Mouse (Mus musculus): ENCODE data around the gene Vsig2. TPM values are rescaled to one million over a fixed set of nuclear protein-coding genes. Genes with fewer than 3 reads are reported as not detected.

Gene Vsig2
- polyA plus RNA-seq, 1 experiment from 2014 or later = 2.8 TPM

- Histone ChIP-seq H3K9me3 (ENCODE audit: low read length) (no peaks in the 10 kb centered on the region), H3K27ac (ENCODE audit: low read length) (peak overlapping the region; percentile 87), H3K9ac (replicated peaks; ENCODE audit: low read length) (peak overlapping the region; percentile 56), H3K36me3 (ENCODE audit: insufficient read depth, low read length) (no peaks in the 10 kb centered on the region; the same call in none of the 2 replicates), H3K4me1 (ENCODE audit: insufficient read depth, low read length) (peaks cover 32% of the 10 kb centered on the region), H3K27me3 (ENCODE audit: insufficient read depth, low read length) (peaks cover 51% of the 10 kb centered on the region), H3K4me3 (ENCODE audit: low read length) (peak overlapping the region; percentile 41), H3K4me2 (replicated peaks; ENCODE audit: low read depth, low read length) (peak overlapping the region; percentile 56)
- peak; percentile 86 for ATAC-seq (ENCODE audit: low FRiP score, low TSS enrichment)
- whole genome bisulfite sequencing = 2% methylated on average over 31 of the region's 31 CpGs
Measured at GRCm38 (mm10) chr9:37530888-37531705, 8.0 kb upstream of the Vsig2 start.

- no peak overlapping the region for H3K9ac ChIP-seq (replicated peaks; ENCODE audit: low read length)
- H3K36me3 ChIP-seq (ENCODE audit: insufficient read depth, low read length) = no peaks in the 10 kb centered on the region; the same call in 1 of the 2 replicates
- no peak overlapping the region for H3K27ac ChIP-seq (ENCODE audit: low read length)
- H3K4me3 ChIP-seq (ENCODE audit: low read length) = no peak overlapping the region
- H3K4me2 ChIP-seq (replicated peaks; ENCODE audit: low read depth, low read length) = no peak overlapping the region
- no peak for ATAC-seq (ENCODE audit: low FRiP score, low TSS enrichment)
- no peaks in the 10 kb centered on the region for H3K9me3 ChIP-seq (ENCODE audit: low read length)
- peaks cover 2% of the 10 kb centered on the region; the same call in 1 of the 2 replicates for H3K27me3 ChIP-seq (ENCODE audit: insufficient read depth, low read length)
- 88% methylated on average over 4 of the region's 4 CpGs for WGBS
- H3K4me1 ChIP-seq (ENCODE audit: insufficient read depth, low read length) = no peaks in the 10 kb centered on the region
Measured at GRCm38 (mm10) chr9:37536851-37537250, 2.2 kb upstream of the Vsig2 start.

- H3K9me3 ChIP-seq (ENCODE audit: low read length) = no peaks in the 10 kb centered on the region
- H3K4me3 ChIP-seq (ENCODE audit: low read length) = no peak overlapping the region
- no peak overlapping the region for H3K9ac ChIP-seq (replicated peaks; ENCODE audit: low read length)
- no peaks in the 10 kb centered on the region; the same call in 1 of the 2 replicates for H3K36me3 ChIP-seq (ENCODE audit: insufficient read depth, low read length)
- H3K4me1 ChIP-seq (ENCODE audit: insufficient read depth, low read length) = no peaks in the 10 kb centered on the region
- peaks cover 2% of the 10 kb centered on the region; the same call in 1 of the 2 replicates for H3K27me3 ChIP-seq (ENCODE audit: insufficient read depth, low read length)
- H3K4me2 ChIP-seq (replicated peaks; ENCODE audit: low read depth, low read length) = no peak overlapping the region
- peak; percentile 37 for ATAC-seq (ENCODE audit: low FRiP score, low TSS enrichment)
- H3K27ac ChIP-seq (ENCODE audit: low read length) = no peak overlapping the region; the same call in 1 of the 2 replicates
- 73% methylated on average over 5 of the region's 5 CpGs for WGBS
Measured at GRCm38 (mm10) chr9:37537658-37538250, 1.3 kb upstream of the Vsig2 start.

GRCm38 (mm10) chr9:37540226-37540625 is 1.2 kb downstream of the Vsig2 start:
- no peak overlapping the region for H3K27ac ChIP-seq (ENCODE audit: low read length)
- no peak for ATAC-seq (ENCODE audit: low FRiP score, low TSS enrichment)
- no peaks in the 10 kb centered on the region; the same call in 1 of the 2 replicates for H3K36me3 ChIP-seq (ENCODE audit: insufficient read depth, low read length)
- H3K4me3 ChIP-seq (ENCODE audit: low read length) = no peak overlapping the region
- H3K9ac ChIP-seq (replicated peaks; ENCODE audit: low read length) = no peak overlapping the region
- H3K27me3 ChIP-seq (ENCODE audit: insufficient read depth, low read length) = peaks cover 3% of the 10 kb centered on the region; the same call in 1 of the 2 replicates
- peaks cover 10% of the 10 kb centered on the region; the same call in 1 of the 2 replicates for H3K4me1 ChIP-seq (ENCODE audit: insufficient read depth, low read length)
- 93% methylated on average over 4 of the region's 4 CpGs for WGBS
- no peaks in the 10 kb centered on the region for H3K9me3 ChIP-seq (ENCODE audit: low read length)
- no peak overlapping the region for H3K4me2 ChIP-seq (replicated peaks; ENCODE audit: low read depth, low read length)

- Histone ChIP-seq H3K4me3 (ENCODE audit: low read length) (no peak overlapping the region), H3K9ac (replicated peaks; ENCODE audit: low read length) (no peak overlapping the region), H3K9me3 (ENCODE audit: low read length) (no peaks in the 10 kb centered on the region), H3K4me2 (replicated peaks; ENCODE audit: low read depth, low read length) (no peak overlapping the region), H3K27ac (ENCODE audit: low read length) (0 out of 2 replicates have a peak overlapping the region, but pooled peaks have one; percentile 44), H3K27me3 (ENCODE audit: insufficient read depth, low read length) (peaks cover 10% of the 10 kb centered on the region), H3K36me3 (ENCODE audit: insufficient read depth, low read length) (no peaks in the 10 kb centered on the region), H3K4me1 (ENCODE audit: insufficient read depth, low read length) (peaks cover 12% of the 10 kb centered on the region; the same call in 1 of the 2 replicates)
- WGBS = 83% methylated on average over 6 of the region's 6 CpGs
- no peak for ATAC-seq (ENCODE audit: low FRiP score, low TSS enrichment)
Measured at GRCm38 (mm10) chr9:37540701-37541575, 1.9 kb downstream of the Vsig2 start.

- Histone ChIP-seq H3K4me2 (replicated peaks; ENCODE audit: low read depth, low read length) (no peak overlapping the region), H3K4me3 (ENCODE audit: low read length) (no peak overlapping the region), H3K27me3 (ENCODE audit: insufficient read depth, low read length) (peaks cover 18% of the 10 kb centered on the region), H3K36me3 (ENCODE audit: insufficient read depth, low read length) (no peaks in the 10 kb centered on the region), H3K9me3 (ENCODE audit: low read length) (no peaks in the 10 kb centered on the region), H3K4me1 (ENCODE audit: insufficient read depth, low read length) (peaks cover 12% of the 10 kb centered on the region; the same call in 1 of the 2 replicates), H3K9ac (replicated peaks; ENCODE audit: low read length) (no peak overlapping the region), H3K27ac (ENCODE audit: low read length) (no peak overlapping the region)
- ATAC-seq (ENCODE audit: low FRiP score, low TSS enrichment) = no peak
- 68% methylated on average over 7 of the region's 7 CpGs for WGBS
Measured at GRCm38 (mm10) chr9:37541851-37542642, 3.0 kb downstream of the Vsig2 start.

- no peak overlapping the region for H3K9ac ChIP-seq (replicated peaks; ENCODE audit: low read length)
- no peaks in the 10 kb centered on the region for H3K36me3 ChIP-seq (ENCODE audit: insufficient read depth, low read length)
- peak overlapping the region; percentile 62 for H3K4me2 ChIP-seq (replicated peaks; ENCODE audit: low read depth, low read length)
- peaks cover 12% of the 10 kb centered on the region; the same call in 1 of the 2 replicates for H3K4me1 ChIP-seq (ENCODE audit: insufficient read depth, low read length)
- peaks cover 29% of the 10 kb centered on the region for H3K27me3 ChIP-seq (ENCODE audit: insufficient read depth, low read length)
- no peaks in the 10 kb centered on the region for H3K9me3 ChIP-seq (ENCODE audit: low read length)
- peak; percentile 3; the same call in 1 of the 2 replicates for ATAC-seq (ENCODE audit: low FRiP score, low TSS enrichment)
- H3K4me3 ChIP-seq (ENCODE audit: low read length) = peak overlapping the region; percentile 48
- WGBS = 26% methylated on average over 12 of the region's 12 CpGs
- H3K27ac ChIP-seq (ENCODE audit: low read length) = 0 out of 2 replicates have a peak overlapping the region, but pooled peaks have one; percentile 25
Measured at GRCm38 (mm10) chr9:37543869-37544440, 4.9 kb downstream of the Vsig2 start.

- ATAC-seq (ENCODE audit: low FRiP score, low TSS enrichment) = peak; percentile 60; the same call in 1 of the 2 replicates
- peak overlapping the region; percentile 62 for H3K4me2 ChIP-seq (replicated peaks; ENCODE audit: low read depth, low read length)
- peak overlapping the region; percentile 48 for H3K4me3 ChIP-seq (ENCODE audit: low read length)
- H3K9me3 ChIP-seq (ENCODE audit: low read length) = no peaks in the 10 kb centered on the region
- no peaks in the 10 kb centered on the region for H3K36me3 ChIP-seq (ENCODE audit: insufficient read depth, low read length)
- H3K27me3 ChIP-seq (ENCODE audit: insufficient read depth, low read length) = peaks cover 36% of the 10 kb centered on the region
- H3K27ac ChIP-seq (ENCODE audit: low read length) = no peak overlapping the region
- H3K4me1 ChIP-seq (ENCODE audit: insufficient read depth, low read length) = peaks cover 12% of the 10 kb centered on the region; the same call in 1 of the 2 replicates
- H3K9ac ChIP-seq (replicated peaks; ENCODE audit: low read length) = peak overlapping the region; percentile 18
- 3% methylated on average over 29 of the region's 29 CpGs for WGBS
Measured at GRCm38 (mm10) chr9:37544447-37545165, 5.6 kb downstream of the Vsig2 start.

Data from kidney, embryonic 16.5 days (tissue).